Mouse (Mus musculus) bone marrow macrophage, adult 2 months (primary cell): ENCODE measurements at regions not wholly inside any gene's neighbourhood (a gene's known extent, or its start where the extent isn't known, plus 50 kb on each side); places are given as distances from the start of the nearest gene placed in this dataset.

Experiments used
- CTCF ChIP-seq: IDR thresholded peaks from 2 replicates; pipeline ENCODE4 v1.5.1; 2012; ENCODE audit warnings: low read depth, mild to moderate bottlenecking, low read length, moderate library complexity
- POLR2A ChIP-seq: IDR thresholded peaks from 2 replicates; pipeline ENCODE4 v1.6.1; 2012; ENCODE audit warnings: mild to moderate bottlenecking, low read depth, low read length, borderline replicate concordance

DNA sequence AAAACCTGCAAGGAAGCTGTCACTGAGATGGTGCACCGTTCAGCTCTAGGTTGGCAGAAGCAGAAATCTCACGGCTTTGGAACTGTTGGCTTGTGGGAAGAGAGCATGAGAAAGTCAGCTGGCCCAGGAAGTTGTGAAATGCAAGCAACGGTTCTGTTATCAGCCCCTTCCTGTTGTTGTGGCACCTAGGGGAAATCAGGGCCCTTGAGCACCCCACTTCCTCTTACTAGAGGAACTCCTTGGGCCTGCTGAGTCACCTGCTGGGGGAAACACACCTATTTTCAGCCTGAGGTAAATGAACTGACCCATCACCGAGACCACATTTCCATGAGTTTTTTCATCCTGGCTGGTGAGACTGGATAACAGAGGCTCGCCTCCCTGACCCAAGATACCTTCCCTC, 64.2 kb upstream of the Dusp5 start:
- TF ChIP-seq POLR2A (no peak), CTCF (no peak)
